Mouse (Mus musculus) midbrain, embryonic 14.5 days (tissue): ENCODE results near the gene Ppp4r1. TPM values are rescaled to one million over a fixed set of nuclear protein-coding genes. Genes with fewer than 3 reads are reported as not detected.

Source experiments
- ATAC-seq: fragments of 200-750 bp; cut with Nextera tagmentation; 2 replicates; pipeline ENCODE4 v1.8.0; 2017; ENCODE audit warnings: moderate number of reproducible peaks, moderate library complexity; ENCODE audit not compliant: low FRiP score, low TSS enrichment
- DNase-seq: peaks from one replicate; pipeline ENCODE4 v3.0.0-alpha.2; 2015
- H3K27ac ChIP-seq: fragments of 300-500 bp; sonication (generic); replicated peaks from 2 replicates; pipeline ENCODE4 v1.5.1; 2014; ENCODE audit warnings: mild to moderate bottlenecking, low read depth, low read length, moderate library complexity
- H3K27me3 ChIP-seq: fragments of 300-500 bp; sonication (generic); 2 replicates; pipeline ENCODE4 v1.6.1; 2014; ENCODE audit warnings: low read length, control low read depth, mixed read lengths; ENCODE audit not compliant: control insufficient read depth, insufficient read depth
- H3K36me3 ChIP-seq: fragments of 300-500 bp; sonication (generic); 2 replicates; pipeline ENCODE4 v1.6.1; 2014; ENCODE audit warnings: low read length, control low read depth; ENCODE audit not compliant: control insufficient read depth, insufficient read depth
- H3K4me1 ChIP-seq: fragments of 300-500 bp; sonication (generic); 2 replicates; pipeline ENCODE4 v1.6.1; 2014; ENCODE audit warnings: mild to moderate bottlenecking, antibody characterized with exemption, low read length, control low read depth; ENCODE audit not compliant: control insufficient read depth, insufficient read depth
- H3K4me2 ChIP-seq: fragments of 300-500 bp; sonication (generic); 2 replicates; pipeline ENCODE4 v1.6.1; 2014; ENCODE audit warnings: mild to moderate bottlenecking, low read length, moderate library complexity
- H3K4me3 ChIP-seq: fragments of 300-500 bp; sonication (generic); replicated peaks from 2 replicates; pipeline ENCODE4 v1.5.1; 2014; ENCODE audit warnings: low read depth, low read length
- H3K9ac ChIP-seq: fragments of 300-500 bp; sonication (generic); replicated peaks from 2 replicates; pipeline ENCODE4 v1.6.1; 2014; ENCODE audit warnings: mild to moderate bottlenecking, low read length, moderate library complexity
- H3K9me3 ChIP-seq: fragments of 300-500 bp; sonication (generic); 2 replicates; pipeline ENCODE4 v1.6.1; 2016; ENCODE audit warnings: low read length, control low read depth, mixed read lengths; ENCODE audit not compliant: control insufficient read depth
- WGBS: fragments of 180-500 bp; shearing (Covaris S2); extraction: QIAGEN DNeasy Blood & Tissue Kit; methylation state at CpG from one replicate; pipeline ENCODE4 v1.1.7; 2014; 5-methylcytosine and 5-hydroxymethylcytosine counted together
- polyA plus RNA-seq: library from polyadenylated mRNA; unstranded; fragments of >200 nt; fragmentation: Nextera tagmentation; extraction: Ambion mirVana; gene quantifications from 2 replicates; pipeline ENCODE4 v1.2.1, GENCODE M21; 2014

Gene Ppp4r1
- polyA plus RNA-seq, 1 experiment from 2014 or later = 54.0 TPM

- ATAC-seq (no peak), DNase-seq (no peak)
- H3K27me3 ChIP-seq = no peaks in the 10 kb centered on the region
- no peaks in the 10 kb centered on the region for H3K9me3 ChIP-seq
- no peaks in the 10 kb centered on the region; the same call in 1 of the 2 replicates for H3K4me1 ChIP-seq
- peaks cover 74% of the 10 kb centered on the region for H3K36me3 ChIP-seq
- no peak overlapping the region for H3K4me2 ChIP-seq
- H3K27ac ChIP-seq = no peak overlapping the region
- H3K9ac ChIP-seq = no peak overlapping the region
- WGBS = 94% methylated on average over 11 of the region's 11 CpGs
- no peak overlapping the region for H3K4me3 ChIP-seq
These were observed 46.6 kb downstream of the Ppp4r1 start for GRCm38 (mm10) chr17:65828951-65829350.

GRCm38 (mm10) chr17:65830216-65830863 is 48.0 kb downstream of the Ppp4r1 start:
- H3K9ac ChIP-seq = no peak overlapping the region
- WGBS = 94% methylated on average over 13 of the region's 13 CpGs
- no peaks in the 10 kb centered on the region; the same call in 1 of the 2 replicates for H3K4me1 ChIP-seq
- DNase-seq (no peak), ATAC-seq (no peak)
- H3K36me3 ChIP-seq = peaks cover 72% of the 10 kb centered on the region
- no peaks in the 10 kb centered on the region for H3K9me3 ChIP-seq
- no peaks in the 10 kb centered on the region for H3K27me3 ChIP-seq
- H3K4me3 ChIP-seq = no peak overlapping the region
- no peak overlapping the region for H3K27ac ChIP-seq
- H3K4me2 ChIP-seq = no peak overlapping the region

GRCm38 (mm10) chr17:65833891-65834290 is 51.5 kb downstream of the Ppp4r1 start:
- H3K4me2 ChIP-seq = no peak overlapping the region
- DNase-seq (no peak), ATAC-seq (no peak)
- H3K27ac ChIP-seq = no peak overlapping the region
- H3K27me3 ChIP-seq = no peaks in the 10 kb centered on the region
- peaks cover 95% of the 10 kb centered on the region for H3K36me3 ChIP-seq
- WGBS = 95% methylated on average over 3 of the region's 3 CpGs
- no peak overlapping the region for H3K4me3 ChIP-seq
- no peaks in the 10 kb centered on the region for H3K4me1 ChIP-seq
- H3K9me3 ChIP-seq = no peaks in the 10 kb centered on the region
- H3K9ac ChIP-seq = no peak overlapping the region

GRCm38 (mm10) chr17:65836746-65837145 is 54.4 kb downstream of the Ppp4r1 start:
- ATAC-seq (no peak), DNase-seq (no peak)
- Histone ChIP-seq H3K4me3 (no peak overlapping the region), H3K9ac (no peak overlapping the region), H3K4me1 (no peaks in the 10 kb centered on the region), H3K27ac (no peak overlapping the region), H3K9me3 (no peaks in the 10 kb centered on the region), H3K27me3 (no peaks in the 10 kb centered on the region), H3K36me3 (peaks cover 95% of the 10 kb centered on the region), H3K4me2 (no peak overlapping the region)
- 94% methylated on average over 3 of the region's 3 CpGs for WGBS

- no peak overlapping the region for H3K27ac ChIP-seq
- H3K4me2 ChIP-seq = no peak overlapping the region
- H3K4me3 ChIP-seq = no peak overlapping the region
- H3K9ac ChIP-seq = no peak overlapping the region
- H3K9me3 ChIP-seq = no peaks in the 10 kb centered on the region
- no peak for ATAC-seq
- WGBS = 92% methylated on average over 7 of the region's 7 CpGs
- H3K36me3 ChIP-seq = peaks cover 97% of the 10 kb centered on the region
- H3K4me1 ChIP-seq = no peaks in the 10 kb centered on the region
- no peak for DNase-seq
- no peaks in the 10 kb centered on the region for H3K27me3 ChIP-seq
These were observed 57.3 kb downstream of the Ppp4r1 start for GRCm38 (mm10) chr17:65839541-65840256.

GRCm38 (mm10) chr17:65842669-65843381 is 60.5 kb downstream of the Ppp4r1 start:
- DNase-seq = no peak
- Histone ChIP-seq H3K27me3 (no peaks in the 10 kb centered on the region), H3K4me1 (no peaks in the 10 kb centered on the region), H3K4me2 (no peak overlapping the region), H3K9me3 (no peaks in the 10 kb centered on the region), H3K9ac (no peak overlapping the region), H3K4me3 (no peak overlapping the region), H3K27ac (no peak overlapping the region), H3K36me3 (peaks cover 82% of the 10 kb centered on the region)
- WGBS = 85% methylated on average over 10 of the region's 10 CpGs
- no peak for ATAC-seq

- H3K27ac ChIP-seq = no peak overlapping the region
These were observed 63.0 kb downstream of the Ppp4r1 start for GRCm38 (mm10) chr17:65845423-65845822.

GRCm38 (mm10) chr17:65847694-65848449 is 65.5 kb downstream of the Ppp4r1 start:
- no peak overlapping the region for H3K4me2 ChIP-seq
- H3K4me3 ChIP-seq = no peak overlapping the region
- no peaks in the 10 kb centered on the region for H3K9me3 ChIP-seq
- no peak overlapping the region for H3K9ac ChIP-seq
- peaks cover 82% of the 10 kb centered on the region for H3K36me3 ChIP-seq
- 80% methylated on average over 11 of the region's 11 CpGs for WGBS
- H3K27me3 ChIP-seq = no peaks in the 10 kb centered on the region
- peak; percentile 55 for DNase-seq
- ATAC-seq = no peak
- H3K4me1 ChIP-seq = no peaks in the 10 kb centered on the region
- H3K27ac ChIP-seq = no peak overlapping the region

More at GRCm38 (mm10) chr17:65845423-65845822, 63.0 kb downstream of the Ppp4r1 start:
- Histone ChIP-seq H3K27me3 (no peaks in the 10 kb centered on the region), H3K9me3 (no peaks in the 10 kb centered on the region), H3K9ac (no peak overlapping the region), H3K36me3 (peaks cover 82% of the 10 kb centered on the region), H3K4me3 (no peak overlapping the region), H3K4me1 (no peaks in the 10 kb centered on the region), H3K4me2 (no peak overlapping the region)
- DNase-seq (no peak), ATAC-seq (no peak)
- WGBS = 91% methylated on average over 6 of the region's 6 CpGs
